Mouse (Mus musculus) intestine, embryonic 14.5 days (tissue): ENCODE measurements at regions not wholly inside any gene's neighbourhood (a gene's known extent, or its start where the extent isn't known, plus 50 kb on each side); places are given as distances from the start of the nearest gene placed in this dataset.

Experiments
- ATAC-seq: fragments of 200-750 bp; cut with Nextera tagmentation; replicated peaks from 2 replicates; pipeline ENCODE4 v1.8.0; 2017; ENCODE audit warnings: low read depth, moderate number of reproducible peaks, moderate TSS enrichment, moderate library complexity; ENCODE audit not compliant: low FRiP score, low TSS enrichment
- DNase-seq: peaks from one replicate; pipeline ENCODE4 v3.0.0-alpha.2; 2018; ENCODE audit warnings: low spot score
- H3K27ac ChIP-seq: fragments of 300-500 bp; sonication (generic); 2 replicates; pipeline ENCODE4 v1.5.1; 2014; ENCODE audit warnings: low read depth, mild to moderate bottlenecking, control low read depth
- H3K27me3 ChIP-seq: fragments of 300-500 bp; sonication (generic); replicated peaks from 2 replicates; pipeline ENCODE4 v1.6.1; 2014; ENCODE audit warnings: low read length, control low read depth; ENCODE audit not compliant: control insufficient read depth, insufficient read depth
- H3K36me3 ChIP-seq: fragments of 300-500 bp; sonication (generic); 2 replicates; pipeline ENCODE4 v1.6.1; 2014; ENCODE audit warnings: low read length, control low read depth; ENCODE audit not compliant: control insufficient read depth, insufficient read depth
- H3K4me1 ChIP-seq: fragments of 300-500 bp; sonication (generic); replicated peaks from 2 replicates; pipeline ENCODE4 v1.6.1; 2014; ENCODE audit warnings: low read length, control low read depth, mixed read lengths; ENCODE audit not compliant: control insufficient read depth, insufficient read depth
- H3K4me2 ChIP-seq: fragments of 300-500 bp; sonication (generic); 2 replicates; pipeline ENCODE4 v1.6.1; 2014; ENCODE audit warnings: low read length
- H3K4me3 ChIP-seq: fragments of 300-500 bp; sonication (generic); 2 replicates; pipeline ENCODE4 v1.5.1; 2014; ENCODE audit warnings: low read depth, low read length, control low read depth, mixed read lengths
- H3K9ac ChIP-seq: fragments of 300-500 bp; sonication (generic); 2 replicates; pipeline ENCODE4 v1.6.1; 2014; ENCODE audit warnings: mild to moderate bottlenecking, low read length
- H3K9me3 ChIP-seq: fragments of 300-500 bp; sonication (generic); 2 replicates; pipeline ENCODE4 v1.6.1; 2016; ENCODE audit warnings: low read length, control low read depth; ENCODE audit not compliant: control insufficient read depth
- WGBS: fragments of 180-500 bp; shearing (Covaris S2); extraction: QIAGEN DNeasy Blood & Tissue Kit; methylation state at CpG from one replicate; pipeline ENCODE4 v1.1.7; 2014; 5-methylcytosine and 5-hydroxymethylcytosine counted together

- Histone ChIP-seq H3K27me3 (no peaks in the 10 kb centered on the region), H3K4me3 (no peak overlapping the region), H3K9me3 (no peaks in the 10 kb centered on the region), H3K36me3 (no peaks in the 10 kb centered on the region), H3K4me2 (no peak overlapping the region), H3K4me1 (no peaks in the 10 kb centered on the region), H3K27ac (no peak overlapping the region), H3K9ac (no peak overlapping the region)
- WGBS, result 44% methylated on average over 3 of the region's 3 CpGs
- ATAC-seq (no peak), DNase-seq (no peak)
Observed at GRCm38 (mm10) chr9:68340921-68341320, 312.7 kb upstream of the Rora start.

GRCm38 (mm10) chr9:68341511-68341910 is 312.1 kb upstream of the Rora start:
- H3K4me2 ChIP-seq, result no peak overlapping the region
- no peak overlapping the region for H3K27ac ChIP-seq
- H3K4me3 ChIP-seq, result no peak overlapping the region
- ATAC-seq (no peak), DNase-seq (no peak)
- H3K4me1 ChIP-seq, result no peaks in the 10 kb centered on the region
- H3K27me3 ChIP-seq, result no peaks in the 10 kb centered on the region
- 90% methylated on average over 3 of the region's 3 CpGs for WGBS
- H3K36me3 ChIP-seq, result no peaks in the 10 kb centered on the region
- no peaks in the 10 kb centered on the region for H3K9me3 ChIP-seq
- no peak overlapping the region for H3K9ac ChIP-seq

GRCm38 (mm10) chr9:68347426-68347825 is 306.2 kb upstream of the Rora start:
- Histone ChIP-seq H3K4me1 (no peaks in the 10 kb centered on the region), H3K27me3 (no peaks in the 10 kb centered on the region), H3K36me3 (no peaks in the 10 kb centered on the region), H3K4me2 (no peak overlapping the region), H3K9ac (no peak overlapping the region), H3K4me3 (no peak overlapping the region), H3K27ac (no peak overlapping the region), H3K9me3 (no peaks in the 10 kb centered on the region)
- ATAC-seq (no peak), DNase-seq (no peak)
- WGBS, result 42% methylated on average over 6 of the region's 6 CpGs

GRCm38 (mm10) chr9:68351466-68351865 is 302.1 kb upstream of the Rora start:
- ATAC-seq, result no peak
- WGBS, result 85% methylated on average over 4 of the region's 4 CpGs
- Histone ChIP-seq H3K9ac (no peak overlapping the region), H3K4me3 (no peak overlapping the region), H3K4me1 (no peaks in the 10 kb centered on the region), H3K9me3 (no peaks in the 10 kb centered on the region), H3K4me2 (no peak overlapping the region), H3K36me3 (no peaks in the 10 kb centered on the region), H3K27me3 (no peaks in the 10 kb centered on the region), H3K27ac (no peak overlapping the region)
- DNase-seq, result no peak

GRCm38 (mm10) chr9:68354470-68354869 is 299.1 kb upstream of the Rora start:
- Histone ChIP-seq H3K9ac (no peak overlapping the region), H3K9me3 (no peaks in the 10 kb centered on the region), H3K4me3 (no peak overlapping the region), H3K4me1 (no peaks in the 10 kb centered on the region), H3K27me3 (no peaks in the 10 kb centered on the region), H3K4me2 (no peak overlapping the region), H3K27ac (no peak overlapping the region), H3K36me3 (no peaks in the 10 kb centered on the region)
- WGBS, result 72% methylated on average over 4 of the region's 4 CpGs
- ATAC-seq (no peak), DNase-seq (no peak)

GRCm38 (mm10) chr9:68356078-68356477 is 297.5 kb upstream of the Rora start:
- Histone ChIP-seq H3K27me3 (no peaks in the 10 kb centered on the region), H3K4me2 (no peak overlapping the region), H3K4me3 (no peak overlapping the region), H3K4me1 (no peaks in the 10 kb centered on the region), H3K9me3 (no peaks in the 10 kb centered on the region), H3K9ac (no peak overlapping the region), H3K27ac (no peak overlapping the region), H3K36me3 (no peaks in the 10 kb centered on the region)
- no peak for DNase-seq
- no peak for ATAC-seq
- 83% methylated on average over 4 of the region's 4 CpGs for WGBS

- no peaks in the 10 kb centered on the region for H3K9me3 ChIP-seq
- ATAC-seq (no peak), DNase-seq (no peak)
- no peaks in the 10 kb centered on the region for H3K27me3 ChIP-seq
- H3K27ac ChIP-seq, result no peak overlapping the region
- H3K4me1 ChIP-seq, result no peaks in the 10 kb centered on the region
- H3K36me3 ChIP-seq, result no peaks in the 10 kb centered on the region
- no peak overlapping the region for H3K4me2 ChIP-seq
- 80% methylated on average over 5 of the region's 5 CpGs for WGBS
- no peak overlapping the region for H3K4me3 ChIP-seq
- no peak overlapping the region for H3K9ac ChIP-seq
Observed at GRCm38 (mm10) chr9:68357231-68357630, 296.4 kb upstream of the Rora start.

GRCm38 (mm10) chr9:68366973-68367372 is 286.6 kb upstream of the Rora start:
- no peaks in the 10 kb centered on the region for H3K36me3 ChIP-seq
- no peaks in the 10 kb centered on the region for H3K27me3 ChIP-seq
- H3K4me3 ChIP-seq, result no peak overlapping the region
- H3K4me2 ChIP-seq, result no peak overlapping the region
- WGBS, result 37% methylated on average over 3 of the region's 3 CpGs
- H3K4me1 ChIP-seq, result no peaks in the 10 kb centered on the region
- no peaks in the 10 kb centered on the region for H3K9me3 ChIP-seq
- H3K27ac ChIP-seq, result no peak overlapping the region
- H3K9ac ChIP-seq, result no peak overlapping the region
- no peak for DNase-seq
- ATAC-seq, result no peak

- ATAC-seq, result no peak
- no peak overlapping the region for H3K27ac ChIP-seq
- DNase-seq, result no peak
- no peaks in the 10 kb centered on the region for H3K36me3 ChIP-seq
- no peaks in the 10 kb centered on the region for H3K4me1 ChIP-seq
- H3K9ac ChIP-seq, result no peak overlapping the region
- H3K4me3 ChIP-seq, result no peak overlapping the region
- H3K9me3 ChIP-seq, result no peaks in the 10 kb centered on the region
- H3K4me2 ChIP-seq, result no peak overlapping the region
- 88% methylated on average over 4 of the region's 4 CpGs for WGBS
- H3K27me3 ChIP-seq, result no peaks in the 10 kb centered on the region
Observed at GRCm38 (mm10) chr9:68367556-68367955, 286.0 kb upstream of the Rora start.
